Mouse (Mus musculus) liver, embryonic 16.5 days (tissue): ENCODE results near the gene Tgtp2. TPM values are rescaled to one million over a fixed set of nuclear protein-coding genes. Genes with fewer than 3 reads are reported as not detected.
"Not testable (repeated sequence)": the region's sequence is repeated elsewhere in the genome, so short reads cannot be mapped to it uniquely, and the experiment has no call there.

Source experiments
- ATAC-seq: fragments of 200-750 bp; cut with Nextera tagmentation; 2 replicates; pipeline ENCODE4 v1.8.0; 2017; ENCODE audit warnings: low read depth, mild to moderate bottlenecking, moderate number of reproducible peaks, moderate library complexity
- H3K27ac ChIP-seq: fragments of 300-500 bp; sonication (generic); 2 replicates; pipeline ENCODE4 v1.5.1; 2014; ENCODE audit warnings: mild to moderate bottlenecking, low read length
- H3K27me3 ChIP-seq: fragments of 300-500 bp; sonication (generic); 2 replicates; pipeline ENCODE4 v1.6.1; 2014; ENCODE audit warnings: low read depth, low read length, mixed read lengths; ENCODE audit not compliant: control insufficient read depth, insufficient read depth
- H3K36me3 ChIP-seq: fragments of 300-500 bp; sonication (generic); 2 replicates; pipeline ENCODE4 v1.6.1; 2014; ENCODE audit warnings: mild to moderate bottlenecking; ENCODE audit not compliant: control insufficient read depth, insufficient read depth
- H3K4me1 ChIP-seq: fragments of 300-500 bp; sonication (generic); 2 replicates; pipeline ENCODE4 v1.6.1; 2014; ENCODE audit warnings: low read depth, low read length, mixed read lengths; ENCODE audit not compliant: control insufficient read depth
- H3K4me2 ChIP-seq: fragments of 300-500 bp; sonication (generic); 2 replicates; pipeline ENCODE4 v1.6.1; 2014; ENCODE audit warnings: low read depth, low read length, mixed read lengths
- H3K4me3 ChIP-seq: fragments of 300-500 bp; sonication (generic); 2 replicates; pipeline ENCODE4 v1.5.1; 2014; ENCODE audit warnings: low read depth, mild to moderate bottlenecking, low read length
- H3K9ac ChIP-seq: fragments of 300-500 bp; sonication (generic); 2 replicates; pipeline ENCODE4 v1.6.1; 2014; ENCODE audit warnings: low read depth, low read length
- H3K9me3 ChIP-seq: fragments of 300-500 bp; sonication (generic); replicated peaks from 2 replicates; pipeline ENCODE4 v1.6.1; 2016; ENCODE audit warnings: low read length; ENCODE audit not compliant: control insufficient read depth
- WGBS: fragments of 180-500 bp; shearing (Covaris S2); extraction: QIAGEN DNeasy Blood & Tissue Kit; methylation state at CpG from one replicate; pipeline ENCODE4 v1.1.7; 2014; ENCODE audit not compliant: insufficient replicate concordance; 5-methylcytosine and 5-hydroxymethylcytosine counted together
- polyA plus RNA-seq: library from polyadenylated mRNA; unstranded; fragments of >200 nt; fragmentation: Nextera tagmentation; extraction: Ambion mirVana; gene quantifications from 2 replicates; pipeline ENCODE4 v1.2.1, GENCODE M21; 2015

The Tgtp2 gene
- 0.35 and 0.57 TPM in 2 replicates for polyA plus RNA-seq

DNA sequence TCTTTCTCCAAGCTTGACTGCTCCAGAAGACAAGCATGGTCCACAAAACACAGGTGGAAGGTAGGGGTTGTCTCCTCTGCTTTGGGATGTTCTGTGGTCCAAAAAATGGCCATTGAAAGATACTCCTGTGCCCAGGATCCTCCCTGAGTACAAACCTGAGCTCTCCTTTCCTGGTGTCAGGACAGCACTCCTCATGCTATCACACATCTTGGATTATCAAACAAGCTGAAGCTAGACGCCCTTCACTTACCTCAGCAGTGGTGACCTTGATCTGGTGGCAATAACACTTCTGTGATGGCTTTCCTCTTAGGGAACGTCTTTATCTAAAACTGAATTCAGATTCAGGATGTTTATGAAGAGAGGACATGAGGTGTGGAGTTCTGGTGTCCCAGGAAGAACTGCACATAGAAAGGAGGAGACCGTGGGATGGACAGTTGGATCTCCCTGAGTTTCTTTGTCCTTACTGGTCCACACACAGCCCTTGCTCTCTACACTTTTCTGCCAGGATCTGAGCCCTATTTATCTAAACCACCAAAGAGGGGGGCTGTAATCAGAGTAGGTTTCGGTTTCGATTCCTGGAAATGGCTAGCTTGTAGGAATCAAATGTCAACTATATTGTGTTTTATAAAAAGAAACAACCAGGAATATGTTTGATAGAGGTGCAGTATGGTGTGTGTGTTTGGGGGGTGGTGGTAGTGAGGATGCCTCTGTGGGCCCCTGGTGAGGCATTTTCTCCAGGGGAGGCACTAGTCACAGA lies at the start of gene Tgtp2:
Gene Tgtp2, minus strand, starts transcription at position 494 of the 757 bp plus-strand sequence.
- not testable (repeated sequence) for ATAC-seq, H3K9ac ChIP-seq, H3K27me3 ChIP-seq, H3K27ac ChIP-seq, H3K4me2 ChIP-seq, H3K36me3 ChIP-seq, H3K4me1 ChIP-seq, H3K9me3 ChIP-seq, H3K4me3 ChIP-seq
- WGBS: 41% methylated on average over 5 of the region's 5 CpGs

DNA sequence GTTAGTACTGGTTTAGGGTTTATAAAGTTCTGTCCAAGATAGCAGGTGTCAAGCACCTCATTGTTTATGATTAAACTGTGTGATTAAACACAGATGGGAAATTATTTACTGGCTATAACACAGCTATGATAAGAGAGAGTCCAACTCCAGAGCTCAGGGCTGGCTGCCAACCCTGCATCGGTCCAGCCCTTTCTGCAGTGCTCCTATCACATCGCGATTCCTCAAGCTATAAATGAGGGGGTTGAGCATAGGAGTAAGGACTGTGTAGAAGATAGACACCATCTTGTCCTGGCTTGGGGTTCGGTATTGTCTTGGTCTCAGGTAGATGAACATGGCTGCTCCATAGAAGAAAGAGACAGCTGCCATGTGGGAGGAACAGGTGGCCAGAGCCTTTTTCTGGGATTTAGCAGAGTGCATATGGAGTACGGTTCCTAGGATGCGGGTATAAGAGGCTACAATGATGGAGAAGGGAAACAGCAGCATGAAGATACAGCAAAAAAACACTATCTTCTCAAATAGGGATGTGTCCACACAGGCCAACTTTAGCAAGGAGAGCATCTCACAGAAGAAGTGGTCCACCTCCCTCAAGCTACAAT lies 48.7 kb upstream of the Tgtp2 start:
- 64% methylated on average over 6 of the region's 6 CpGs for WGBS

DNA sequence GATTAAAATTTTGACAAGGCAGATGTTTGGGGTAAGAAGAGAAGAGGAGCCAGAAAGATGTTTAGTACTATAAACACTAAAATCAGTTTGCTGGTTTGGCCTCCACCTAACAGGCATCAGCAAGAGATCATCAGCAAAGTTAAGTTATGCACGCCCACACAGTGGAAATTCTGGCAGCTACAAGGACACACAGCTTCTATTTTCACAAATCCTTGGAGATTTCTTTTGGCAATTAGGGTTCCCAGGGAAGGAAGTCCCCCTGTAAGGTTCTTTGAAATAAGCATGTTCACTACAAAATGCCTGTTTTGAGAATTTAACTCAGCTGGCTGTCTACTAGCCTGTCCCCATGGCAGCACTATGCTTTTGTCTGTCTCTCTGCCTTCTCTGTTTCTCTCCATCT lies 47.0 kb upstream of the Tgtp2 start:
- no peak overlapping the region for H3K9ac ChIP-seq
- no peak overlapping the region for H3K27ac ChIP-seq
- no peaks in the 10 kb centered on the region for H3K4me1 ChIP-seq
- WGBS: 57% methylated on average over 1 of the region's 1 CpGs
- no peak for ATAC-seq
- no peaks in the 10 kb centered on the region for H3K36me3 ChIP-seq
- no peaks in the 10 kb centered on the region for H3K27me3 ChIP-seq
- H3K9me3 ChIP-seq: no peaks in the 10 kb centered on the region
- no peak overlapping the region for H3K4me2 ChIP-seq
- no peak overlapping the region for H3K4me3 ChIP-seq

More for the DNA sequence above, 48.7 kb upstream of the Tgtp2 start:
- no peaks in the 10 kb centered on the region for H3K4me1 ChIP-seq
- H3K27ac ChIP-seq: no peak overlapping the region
- no peaks in the 10 kb centered on the region for H3K36me3 ChIP-seq
- no peaks in the 10 kb centered on the region for H3K9me3 ChIP-seq
- no peak overlapping the region for H3K4me2 ChIP-seq
- no peak overlapping the region for H3K4me3 ChIP-seq
- no peak overlapping the region for H3K9ac ChIP-seq
- no peaks in the 10 kb centered on the region for H3K27me3 ChIP-seq
- ATAC-seq: no peak

GRCm38 (mm10) chr11:49108833-49109232 lies 44.8 kb upstream of the Tgtp2 start:
- Histone ChIP-seq H3K4me1 (no peaks in the 10 kb centered on the region; the same call in none of the 2 replicates), H3K36me3 (no peaks in the 10 kb centered on the region), H3K27me3 (no peaks in the 10 kb centered on the region), H3K9ac (no peak overlapping the region), H3K27ac (no peak overlapping the region), H3K4me3 (no peak overlapping the region), H3K4me2 (no peak overlapping the region), H3K9me3 (no peaks in the 10 kb centered on the region)
- 22% methylated on average over 1 of the region's 1 CpGs for WGBS
- ATAC-seq: no peak

DNA sequence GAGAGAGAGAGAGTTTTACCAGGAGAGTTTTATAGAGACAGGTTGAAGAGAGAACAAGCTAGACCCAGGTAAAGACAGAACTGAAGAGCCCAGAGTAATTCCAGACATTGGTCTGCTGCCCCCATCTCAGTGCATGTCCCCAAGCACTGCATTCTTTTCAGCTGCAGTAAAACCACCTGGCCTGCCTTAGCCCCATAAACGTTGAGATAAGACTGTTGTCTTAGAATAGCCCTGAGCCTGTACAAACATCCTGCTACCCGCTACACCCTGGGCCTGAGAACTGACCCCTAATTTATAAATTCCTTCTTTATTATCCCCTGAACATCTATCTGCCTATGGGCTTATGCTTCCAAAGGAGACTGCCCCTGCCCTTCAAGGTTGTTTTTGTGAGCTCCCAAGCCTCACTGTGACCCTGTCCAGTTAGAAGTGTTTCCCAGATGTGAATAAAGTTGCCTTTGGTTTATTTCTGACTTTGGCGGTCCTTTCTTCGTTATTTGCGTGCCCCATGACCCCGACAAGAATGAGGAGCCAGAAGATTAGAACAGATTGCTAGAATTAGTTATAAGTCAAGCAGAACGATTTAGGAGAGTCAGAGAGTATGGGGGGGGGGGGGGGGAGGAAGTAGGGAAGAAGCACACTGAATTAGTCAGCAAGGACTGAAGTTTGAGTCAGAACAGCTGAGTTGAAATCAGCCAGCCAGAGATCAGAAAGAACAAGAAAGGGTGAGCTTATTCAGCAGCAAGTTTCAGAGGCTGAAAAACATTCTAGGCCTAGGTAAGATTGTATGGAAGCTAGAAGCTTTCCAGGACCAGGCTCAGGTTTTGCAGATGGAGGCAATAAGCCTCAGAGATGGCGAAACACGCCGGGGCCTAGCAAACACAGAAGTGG lies 43.9 kb upstream of the Tgtp2 start:
- no peaks in the 10 kb centered on the region for H3K36me3 ChIP-seq
- no peak overlapping the region for H3K27ac ChIP-seq
- no peaks in the 10 kb centered on the region for H3K27me3 ChIP-seq
- H3K9me3 ChIP-seq: no peaks in the 10 kb centered on the region
- 60% methylated on average over 10 of the region's 10 CpGs for WGBS
- H3K4me3 ChIP-seq: no peak overlapping the region
- H3K9ac ChIP-seq: no peak overlapping the region
- peaks cover 3% of the 10 kb centered on the region for H3K4me1 ChIP-seq
- ATAC-seq: no peak
- no peak overlapping the region for H3K4me2 ChIP-seq

GRCm38 (mm10) chr11:49105752-49106151 lies 41.7 kb upstream of the Tgtp2 start:
- H3K4me2 ChIP-seq: no peak overlapping the region
- no peaks in the 10 kb centered on the region for H3K9me3 ChIP-seq
- no peaks in the 10 kb centered on the region for H3K36me3 ChIP-seq
- no peaks in the 10 kb centered on the region for H3K27me3 ChIP-seq
- peaks cover 13% of the 10 kb centered on the region for H3K4me1 ChIP-seq
- H3K4me3 ChIP-seq: no peak overlapping the region
- WGBS: 60% methylated on average over 1 of the region's 1 CpGs
- no peak overlapping the region for H3K27ac ChIP-seq
- no peak overlapping the region for H3K9ac ChIP-seq
- no peak for ATAC-seq

DNA sequence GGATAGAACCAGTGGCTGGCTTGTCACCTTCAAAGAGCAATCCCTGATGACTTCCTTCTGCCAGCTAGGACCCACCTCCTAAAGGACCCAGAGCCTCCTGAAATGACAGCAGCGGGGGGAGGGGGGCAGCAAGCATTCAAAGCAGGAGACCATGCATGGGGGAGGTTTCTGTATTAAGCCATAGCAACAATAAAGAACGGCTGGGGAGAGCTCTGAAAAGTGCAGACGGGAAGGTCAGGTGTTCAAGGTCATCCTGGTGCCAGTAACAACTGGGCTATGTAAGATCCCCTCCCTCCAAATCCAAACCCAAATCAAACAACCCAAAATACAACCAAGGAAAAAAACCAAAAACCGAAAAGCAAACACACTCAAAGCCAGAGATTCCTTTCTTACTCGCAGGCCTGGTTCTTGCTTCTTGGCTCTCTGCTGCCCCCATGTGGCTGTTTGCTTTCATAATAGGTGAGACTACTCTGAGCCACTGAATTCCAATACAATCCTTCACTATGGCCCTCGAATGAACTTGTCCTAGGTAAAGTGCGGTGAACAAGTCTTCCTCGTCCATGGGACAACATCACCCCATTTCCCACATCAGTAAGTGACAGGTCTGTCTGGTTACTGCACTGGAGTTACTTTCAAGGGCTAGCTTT lies 39.2 kb upstream of the Tgtp2 start:
- 18% methylated on average over 8 of the region's 8 CpGs for WGBS

GRCm38 (mm10) chr11:49101500-49101899 lies 37.5 kb upstream of the Tgtp2 start:
- Histone ChIP-seq H3K27me3 (no peaks in the 10 kb centered on the region), H3K4me2 (no peak overlapping the region), H3K9me3 (no peaks in the 10 kb centered on the region), H3K9ac (no peak overlapping the region), H3K27ac (no peak overlapping the region), H3K36me3 (no peaks in the 10 kb centered on the region), H3K4me3 (no peak overlapping the region), H3K4me1 (peaks cover 21% of the 10 kb centered on the region)
- WGBS: 34% methylated on average over 5 of the region's 5 CpGs
- ATAC-seq: no peak

More for the DNA sequence above, 39.2 kb upstream of the Tgtp2 start:
- ATAC-seq: peak; percentile 47
- Histone ChIP-seq H3K27me3 (no peaks in the 10 kb centered on the region), H3K9me3 (no peaks in the 10 kb centered on the region), H3K36me3 (no peaks in the 10 kb centered on the region), H3K9ac (no peak overlapping the region), H3K27ac (no peak overlapping the region), H3K4me1 (peaks cover 21% of the 10 kb centered on the region), H3K4me2 (no peak overlapping the region), H3K4me3 (no peak overlapping the region)
